Mouse (Mus musculus): ENCODE measurements around the gene Gm42742.

Gene Gm42742

DNA sequence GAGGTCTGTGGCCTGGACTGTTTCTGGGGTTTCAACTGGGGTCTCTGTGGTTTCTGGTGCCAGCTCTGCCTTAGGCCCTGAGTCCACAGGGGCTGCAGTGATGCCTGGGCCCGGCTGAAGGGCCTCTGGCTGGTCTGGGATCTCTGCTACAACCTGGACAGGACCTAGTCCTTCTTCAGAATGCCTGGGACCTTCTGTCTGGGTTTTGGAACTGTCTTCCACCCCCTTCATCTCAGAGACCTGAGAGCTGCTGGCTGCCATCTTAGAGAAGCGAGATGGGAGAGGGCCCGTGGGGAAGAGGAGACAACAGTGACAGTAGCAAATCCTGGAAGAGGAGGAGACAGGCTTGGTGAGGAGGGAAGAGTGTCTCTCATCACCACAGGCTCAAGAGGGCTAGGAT, 866 bp downstream of the Gm42742 start:
- DNase-seq (ENCODE audit: low read depth, low spot score), result no peak

DNA sequence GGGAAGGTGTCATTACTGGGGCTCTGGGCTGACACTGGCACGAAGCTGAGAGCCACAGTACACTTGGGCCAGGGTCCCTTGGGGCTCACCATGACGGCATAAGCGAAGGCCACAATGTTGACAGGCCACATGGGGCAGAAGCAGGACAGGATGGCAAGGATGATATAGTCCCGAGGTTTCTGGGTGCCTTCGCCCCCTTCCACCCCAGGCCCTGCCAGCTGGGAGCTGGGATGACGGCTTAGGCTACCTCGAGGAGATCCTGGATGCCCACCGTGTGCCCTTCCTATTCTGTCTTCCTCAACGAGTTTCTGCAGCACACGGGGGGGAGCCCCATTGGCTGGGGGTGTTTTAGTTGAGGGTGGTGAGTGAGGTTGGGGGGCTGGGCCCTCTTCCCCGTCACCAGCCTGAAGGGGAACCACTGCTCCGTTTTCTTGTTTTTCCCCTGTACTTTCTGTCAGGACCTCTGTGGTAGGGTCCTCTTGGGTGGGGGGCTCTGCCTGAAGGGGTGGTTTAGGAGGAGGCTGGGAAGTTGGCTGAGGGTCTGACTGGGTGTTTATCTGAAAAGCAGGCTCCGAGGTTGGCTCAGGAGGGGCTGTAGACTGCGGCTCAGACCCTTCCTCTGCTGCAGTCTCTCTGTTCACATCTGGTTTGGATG, 1.5 kb downstream of the Gm42742 start:
- no peak for DNase-seq (ENCODE audit: low read depth, low spot score)

DNA sequence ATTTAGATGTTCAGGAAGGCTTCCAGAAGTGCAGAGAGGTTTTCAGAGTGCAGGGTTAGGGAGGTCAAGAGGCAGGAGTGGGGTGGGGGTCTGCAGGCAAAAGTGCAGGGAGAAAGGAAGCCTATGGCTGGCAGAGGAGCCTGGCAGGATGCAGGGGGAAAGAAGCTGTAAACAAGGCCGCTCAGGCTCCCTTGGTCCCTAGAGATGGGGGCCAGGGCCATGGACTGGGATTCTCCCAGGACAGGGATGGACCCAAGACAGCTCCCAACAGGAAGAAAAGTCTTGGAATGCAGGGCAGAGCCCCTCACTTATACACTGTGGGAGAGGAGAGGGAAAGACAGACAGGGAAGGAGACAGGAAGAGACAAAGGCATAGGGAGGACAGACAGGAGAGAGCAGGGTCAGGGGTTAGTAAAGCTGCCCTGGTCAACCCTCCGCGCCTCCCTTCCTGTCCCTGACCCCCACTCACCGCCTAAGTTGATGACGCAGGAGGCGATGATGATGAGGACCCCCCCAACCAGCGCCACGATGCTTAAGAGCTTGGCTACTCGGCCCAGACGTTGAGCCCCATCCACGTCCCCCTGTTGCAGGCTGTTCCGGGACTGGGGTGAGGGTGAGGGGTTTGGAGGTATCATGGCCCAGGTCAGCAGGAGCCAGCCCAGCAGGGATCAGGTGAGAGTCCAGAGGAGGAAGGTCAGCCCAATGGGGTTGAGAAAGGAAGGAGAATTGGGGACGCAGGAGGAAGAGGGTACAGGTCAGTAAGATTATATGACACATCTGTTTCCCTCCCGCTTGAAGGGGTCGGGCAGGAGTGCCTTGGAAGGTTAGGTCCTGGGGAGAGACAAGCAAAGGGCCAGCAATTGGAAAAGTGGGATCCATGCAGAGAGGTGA, 2.2 kb downstream of the Gm42742 start:
- no peak for DNase-seq (ENCODE audit: low read depth, low spot score)

DNA sequence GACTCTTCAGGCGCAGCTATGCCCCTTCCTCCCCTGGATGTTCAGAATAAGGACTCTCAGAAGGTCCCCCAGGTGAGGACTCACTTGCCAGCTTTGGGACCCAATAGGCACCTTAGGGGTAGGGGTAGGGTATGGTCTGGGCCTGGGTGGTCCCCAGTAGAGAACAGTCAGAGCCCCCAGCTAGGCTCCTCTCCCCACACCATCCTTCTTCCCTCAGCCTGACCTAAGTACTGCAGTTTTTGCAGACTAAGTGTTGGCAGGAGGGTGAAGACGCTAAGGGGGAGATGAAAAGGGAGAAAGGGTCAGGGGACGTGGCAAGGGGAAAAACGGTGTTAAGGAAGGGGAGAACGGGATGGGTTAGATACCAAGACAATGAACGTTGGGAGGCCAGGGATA, 2.9 kb downstream of the Gm42742 start:
- no peak for DNase-seq (ENCODE audit: low read depth, low spot score)

DNA sequence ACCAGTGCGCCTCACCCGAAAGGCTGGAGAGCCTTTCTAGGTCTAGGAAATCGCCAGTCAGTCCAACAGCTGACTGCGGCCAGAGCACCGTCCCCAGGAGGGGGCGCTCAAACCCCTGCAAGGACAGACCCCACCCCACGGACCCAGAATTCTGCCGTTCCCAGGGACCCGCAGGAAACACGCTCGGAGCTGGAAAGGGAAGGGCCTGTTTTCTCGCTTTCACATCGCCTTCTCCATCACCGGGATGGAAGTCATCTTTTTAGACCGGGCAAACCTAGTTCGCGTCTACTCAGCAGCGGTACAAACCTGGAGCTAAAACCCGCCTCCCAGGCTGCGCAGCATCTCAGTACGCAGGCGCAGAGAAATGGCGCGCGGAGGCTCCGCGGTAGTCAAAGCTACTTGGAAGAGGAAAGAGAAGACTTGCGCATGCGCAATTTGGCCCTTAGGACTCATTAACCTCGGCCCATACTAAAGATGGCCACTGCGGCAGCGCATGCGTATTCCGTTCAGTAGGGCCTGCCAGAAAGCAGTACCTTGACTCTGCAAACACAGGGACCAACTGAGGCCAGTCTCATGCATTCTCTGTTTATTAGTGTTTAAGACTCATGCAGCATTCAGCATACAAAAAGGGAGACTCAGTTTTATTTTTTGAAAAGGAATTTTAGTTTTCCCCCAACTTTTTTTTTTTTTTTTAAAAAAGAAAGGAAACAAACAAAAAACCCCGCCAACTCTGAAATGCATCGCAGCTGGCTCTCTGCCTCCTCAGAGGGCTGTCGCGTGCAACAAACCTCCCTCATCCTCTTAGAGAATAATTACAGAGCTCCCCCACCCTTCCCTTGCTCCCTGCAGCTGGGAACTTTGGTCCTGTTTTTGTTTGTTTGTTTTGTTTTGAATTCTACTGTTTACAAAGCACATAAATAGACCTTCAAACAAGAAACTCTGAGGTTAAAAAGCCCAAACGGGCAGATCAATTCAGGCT, 3.6 kb downstream of the Gm42742 start, which contains the start of gene Pagr1a:
Gene Pagr1a (minus strand): TSS at position 382 of the 979 bp plus-strand sequence.
- DNase-seq (ENCODE audit: low read depth, low spot score), result peak; percentile 100

DNA sequence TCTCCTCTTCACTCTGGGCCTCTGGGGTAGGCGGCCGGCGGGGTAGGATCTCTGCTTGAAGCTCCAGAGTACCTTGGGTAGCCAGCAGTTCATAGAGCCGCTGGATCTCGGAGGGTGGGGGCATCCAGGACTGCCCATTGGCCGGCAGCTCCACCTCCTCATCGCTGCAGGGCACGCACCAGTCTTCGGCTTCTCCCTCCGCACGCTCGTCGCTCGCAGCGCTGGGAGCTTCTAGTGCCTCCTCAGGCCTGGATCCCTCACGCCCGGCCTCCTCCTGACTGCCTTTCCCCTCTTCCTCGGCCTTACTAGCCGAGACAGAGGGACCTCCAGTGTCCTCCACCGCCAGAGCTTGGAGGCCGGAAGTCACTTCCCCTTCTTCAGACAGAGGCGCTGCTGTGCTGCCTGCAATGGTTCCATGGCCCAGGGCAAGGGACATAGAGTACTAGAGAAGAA, 4.4 kb downstream of the Gm42742 start:
- DNase-seq (ENCODE audit: low read depth, low spot score), result no peak

DNA sequence TGATC, 4.6 kb downstream of the Gm42742 start, which contains the start of gene Pagr1b:
Gene Pagr1b (minus strand): TSS at position 4 of the 5 bp plus-strand sequence.
- DNase-seq (ENCODE audit: low read depth, low spot score), result no peak

DNA sequence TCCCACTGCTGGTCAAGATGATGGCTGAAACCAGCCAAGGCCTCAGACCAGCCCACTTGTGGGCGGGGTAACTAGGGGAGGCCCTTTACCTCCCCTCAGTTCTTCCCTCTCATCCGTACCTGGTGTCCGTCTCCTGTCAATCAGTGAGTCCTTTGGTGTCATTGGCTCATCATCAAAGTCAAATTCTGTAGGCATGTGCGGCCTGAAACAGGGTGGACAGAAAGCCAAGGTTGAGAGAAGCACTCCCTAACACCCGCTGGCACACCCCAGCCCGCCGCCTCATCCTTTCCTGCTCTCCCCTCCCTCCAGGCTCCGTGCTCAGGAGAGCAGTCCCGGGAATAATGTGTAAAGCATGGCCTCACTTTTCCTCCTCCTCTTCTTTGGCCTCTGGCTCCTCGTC, 4.8 kb downstream of the Gm42742 start:
- DNase-seq (ENCODE audit: low read depth, low spot score), result peak; percentile 19

DNA sequence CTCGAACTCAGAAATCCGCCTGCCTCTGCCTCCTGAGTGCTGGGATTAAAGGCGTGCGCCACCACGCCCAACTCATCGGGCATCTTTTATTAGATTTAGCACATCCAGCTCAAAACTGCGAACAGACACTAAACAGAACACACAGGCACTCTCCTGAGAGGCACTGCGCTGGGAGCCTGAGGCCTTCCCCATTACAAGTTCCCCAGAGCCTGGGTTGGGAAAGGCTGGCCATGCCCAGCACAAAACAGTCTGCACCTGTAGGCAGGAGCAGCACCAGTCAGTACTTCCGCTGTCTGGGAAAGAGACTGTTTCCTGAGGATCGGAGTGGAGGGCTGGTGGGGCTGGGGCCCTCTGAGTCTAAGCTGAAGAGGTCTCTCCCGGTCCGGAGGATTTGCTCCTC, 5.9 kb downstream of the Gm42742 start:
- DNase-seq (ENCODE audit: low read depth, low spot score), result no peak

DNA sequence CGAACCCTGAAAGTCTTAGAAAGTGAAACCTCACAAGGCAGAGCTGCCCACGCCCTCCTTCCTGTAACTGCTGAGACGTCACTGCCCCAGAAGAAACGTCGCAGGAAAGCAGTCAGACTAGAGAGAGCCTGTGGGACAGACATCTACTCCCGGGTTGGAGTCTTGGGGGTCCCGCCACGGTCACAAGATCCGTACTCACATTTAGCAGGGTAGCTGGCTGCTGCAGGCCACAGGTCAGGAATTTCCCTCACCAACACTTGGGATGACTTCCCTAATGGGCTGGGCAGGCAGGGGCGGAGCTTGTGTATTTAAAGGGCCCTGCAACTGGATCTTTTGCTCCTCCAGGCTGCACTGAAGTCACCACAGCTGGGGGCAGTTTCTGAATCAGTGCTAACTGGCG, 6.6 kb downstream of the Gm42742 start, which contains the start of gene Mvp:
Gene Mvp (minus strand): TSS at position 302 of the 400 bp plus-strand sequence.
- peak; percentile 30 for DNase-seq (ENCODE audit: low read depth, low spot score)

DNA sequence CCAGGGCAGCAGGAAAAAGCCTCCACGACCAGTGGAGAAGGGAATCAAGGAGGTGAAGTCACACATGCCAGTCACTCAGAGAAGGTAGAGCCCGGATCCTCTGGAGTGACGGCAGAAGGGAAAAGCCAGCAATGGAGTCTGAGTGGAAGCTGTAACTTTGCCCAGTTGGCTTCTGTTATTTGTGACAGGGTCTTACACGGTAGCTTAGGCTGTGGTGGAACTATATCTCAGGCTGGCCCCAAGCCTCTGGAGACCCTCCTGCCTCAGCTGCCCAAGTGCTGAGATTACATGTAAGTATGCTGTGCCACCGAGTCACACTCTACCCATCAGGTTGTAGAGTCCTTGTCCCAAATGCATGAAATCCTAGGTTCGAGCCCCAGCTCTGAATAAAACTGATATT, 7.5 kb downstream of the Gm42742 start:
- no peak for DNase-seq (ENCODE audit: low read depth, low spot score)

DNA sequence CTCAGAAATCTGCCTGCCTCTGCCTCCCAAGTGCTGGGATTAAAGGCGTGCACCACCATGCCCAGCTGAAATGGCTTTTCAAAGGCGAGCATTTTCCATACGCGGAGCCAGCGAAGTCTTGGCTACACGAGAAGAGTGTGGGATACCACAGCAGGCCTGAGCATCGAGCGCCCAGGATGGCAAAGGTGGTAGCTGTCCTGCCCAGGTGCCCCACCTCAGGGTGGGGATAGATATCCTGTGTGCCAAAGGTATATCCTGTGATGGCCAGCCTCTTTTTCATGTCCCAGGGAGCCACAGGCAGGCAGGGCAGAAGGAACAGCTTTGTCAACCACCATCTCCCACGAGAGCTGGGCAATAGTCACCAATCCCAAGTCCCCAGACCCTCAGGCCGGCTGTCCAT, 8.1 kb downstream of the Gm42742 start:
- DNase-seq (ENCODE audit: low read depth, low spot score), result no peak

DNA sequence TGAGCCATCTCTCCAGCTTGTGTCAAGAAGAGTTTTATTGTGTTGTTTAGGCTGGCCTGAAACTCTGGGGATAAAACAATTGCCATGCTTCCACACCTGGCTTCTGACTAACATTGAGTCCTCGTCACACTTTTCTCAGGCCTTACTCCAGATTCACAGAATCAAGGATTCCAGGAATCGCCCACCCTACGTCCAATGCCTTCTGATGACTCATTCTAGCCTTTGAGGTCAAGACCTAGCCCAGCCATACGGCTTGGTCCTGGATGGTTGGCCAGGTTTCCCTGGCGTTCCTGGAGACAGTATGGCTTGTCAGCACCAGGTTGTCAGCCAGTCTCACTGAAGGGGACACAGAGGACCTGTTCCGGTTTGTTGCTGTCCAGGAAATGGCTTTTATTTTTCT, 8.5 kb downstream of the Gm42742 start:
- no peak for DNase-seq (ENCODE audit: low read depth, low spot score)

DNA sequence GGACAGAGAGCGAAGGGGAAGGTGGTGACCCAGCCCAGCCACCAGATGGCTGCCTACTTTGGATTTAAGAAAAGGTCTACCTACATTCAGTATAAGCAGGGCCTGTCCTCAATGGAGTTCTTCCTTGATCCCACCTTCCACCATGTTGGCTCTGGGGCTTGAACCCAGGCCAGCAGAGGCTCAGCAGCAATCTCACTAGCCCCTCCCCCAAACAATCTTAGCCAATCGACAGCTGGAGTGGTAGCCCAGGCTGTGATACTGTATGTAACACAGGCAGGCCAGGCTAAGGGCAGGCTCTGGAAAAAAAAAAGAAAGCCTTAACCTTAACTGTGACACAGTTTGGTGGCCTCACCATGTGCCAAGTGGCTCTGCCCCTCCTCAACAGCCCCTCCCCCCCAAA, 9.2 kb downstream of the Gm42742 start:
- no peak for DNase-seq (ENCODE audit: low read depth, low spot score)

DNA sequence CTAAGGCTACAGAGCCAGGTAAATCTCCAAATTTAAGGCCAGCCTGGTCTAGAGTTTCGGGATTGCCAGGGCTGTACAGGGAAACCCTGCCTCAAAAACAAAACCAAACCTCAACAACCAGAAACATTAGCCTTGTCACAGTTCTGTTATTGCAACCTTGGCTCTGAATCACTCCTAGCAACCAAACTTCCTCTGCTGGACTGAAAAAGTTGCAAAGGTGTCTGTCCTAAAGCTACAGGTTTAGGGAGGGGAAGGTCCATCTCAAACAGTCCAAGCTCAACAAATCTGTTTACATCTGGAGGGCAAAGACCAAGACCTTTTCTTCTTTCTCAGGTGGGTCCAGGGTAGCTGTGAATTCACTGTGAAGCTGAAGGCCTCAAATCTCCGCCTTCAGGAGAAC, 9.8 kb downstream of the Gm42742 start:
- DNase-seq (ENCODE audit: low read depth, low spot score), result no peak

DNA sequence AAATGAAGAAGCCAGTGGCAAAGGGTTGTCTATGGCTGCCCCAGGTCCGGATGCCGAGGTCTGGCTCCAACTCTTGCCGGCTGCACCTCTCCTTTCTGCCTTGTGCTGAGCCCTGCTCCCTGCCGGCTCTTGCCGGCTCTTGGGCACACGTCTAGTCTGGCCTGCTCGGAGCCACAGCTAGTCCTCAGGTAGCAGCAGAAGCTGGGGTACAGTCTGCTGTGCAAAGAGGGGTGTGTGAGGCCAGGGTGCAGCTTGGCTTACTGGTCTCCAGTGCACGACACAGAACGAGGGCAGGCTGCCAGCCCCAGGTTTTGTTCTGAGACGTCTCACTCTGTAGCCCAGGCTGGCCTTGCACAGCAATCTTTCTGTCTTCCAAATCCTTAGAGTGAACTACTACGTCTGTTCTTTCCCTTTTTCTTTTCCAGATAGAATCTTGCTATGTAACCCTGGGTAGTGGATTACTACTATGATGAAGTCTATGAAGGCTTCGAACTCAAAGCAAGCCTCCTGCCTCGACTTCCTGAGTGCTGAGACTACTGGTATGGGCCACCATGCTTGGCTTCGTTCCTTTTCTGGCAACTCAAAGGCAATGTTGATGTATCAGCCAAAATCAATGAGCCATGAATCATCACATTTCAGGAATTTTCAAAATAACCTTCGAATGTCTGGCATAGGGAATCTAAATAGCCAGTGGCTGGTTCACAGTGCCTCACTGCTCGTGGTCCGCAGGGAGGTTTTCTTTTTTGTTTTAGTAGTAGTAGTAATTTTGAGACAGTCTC, 11.4 kb downstream of the Gm42742 start:
- no peak for DNase-seq (ENCODE audit: low read depth, low spot score)

DNA sequence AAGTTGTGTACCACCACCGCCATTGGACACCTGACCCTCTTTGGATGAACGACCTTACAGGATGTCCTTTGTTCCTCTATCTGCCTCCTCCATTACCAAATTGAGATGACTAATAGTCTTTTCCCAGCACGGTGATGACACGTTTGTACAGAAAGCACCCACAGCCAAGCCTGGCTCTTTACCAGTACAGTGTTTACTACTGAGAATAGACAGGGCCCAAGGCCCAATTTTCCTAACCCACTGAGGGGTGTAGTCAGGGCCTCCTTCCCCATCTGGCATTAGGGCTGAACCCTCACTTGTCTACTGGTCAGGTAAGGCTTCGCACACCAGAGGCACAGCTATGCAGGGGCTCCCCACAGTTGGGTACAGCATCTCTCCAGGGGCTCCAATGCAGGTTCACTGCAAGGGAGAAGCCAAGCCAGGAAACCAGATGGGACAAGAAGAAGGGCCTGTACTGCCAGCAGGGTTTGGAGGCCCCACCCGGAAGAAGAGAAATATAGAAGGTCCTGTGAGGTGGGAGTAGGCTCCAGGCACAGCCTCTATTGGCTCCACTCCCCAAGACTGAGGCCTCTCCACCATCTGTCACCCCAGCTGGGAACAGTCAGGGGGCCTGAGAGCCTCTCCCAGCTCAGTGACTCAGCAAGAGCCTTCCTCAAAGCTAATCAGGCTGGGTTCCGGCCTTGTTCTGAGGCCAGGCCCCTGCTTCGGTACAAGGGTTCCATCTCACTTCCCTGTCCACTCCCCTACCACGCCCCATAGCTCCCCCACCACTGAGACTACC, 12.5 kb downstream of the Gm42742 start:
- DNase-seq (ENCODE audit: low read depth, low spot score), result no peak

DNA sequence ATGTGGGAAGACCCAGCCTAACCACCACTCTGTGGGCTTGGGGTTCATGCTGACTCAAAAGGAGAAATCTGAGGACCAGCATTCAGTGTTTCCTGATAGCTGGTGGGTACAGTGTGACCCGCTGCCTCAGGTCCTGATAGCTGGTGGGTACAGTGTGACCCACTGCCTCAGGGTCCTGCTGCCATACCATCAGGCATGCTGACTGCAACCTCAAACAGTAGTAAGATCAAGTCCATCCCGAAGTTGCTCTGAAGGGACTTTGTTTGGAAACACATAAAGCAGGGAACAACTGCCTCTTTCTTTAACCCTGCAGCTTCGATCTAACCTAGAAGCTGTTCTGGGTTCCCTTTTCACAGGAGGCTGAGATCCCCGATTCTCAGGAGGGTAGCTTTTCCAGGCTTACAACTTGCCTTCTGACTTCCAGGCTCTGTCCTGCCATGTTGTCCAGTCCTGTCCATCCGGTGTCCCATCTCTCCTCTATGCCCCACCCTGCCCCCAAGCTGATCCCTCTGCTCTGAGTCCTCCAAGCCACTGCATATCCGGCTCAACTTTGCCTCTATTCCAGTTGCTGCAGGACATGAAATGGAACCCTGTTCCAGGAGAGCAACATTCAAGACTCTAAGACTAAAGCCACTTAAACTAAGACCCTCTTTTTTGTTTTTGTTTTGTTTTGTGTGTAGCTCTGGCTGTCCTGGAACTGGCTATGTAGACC, 13.4 kb downstream of the Gm42742 start:
- no peak for DNase-seq (ENCODE audit: low read depth, low spot score)

DNA sequence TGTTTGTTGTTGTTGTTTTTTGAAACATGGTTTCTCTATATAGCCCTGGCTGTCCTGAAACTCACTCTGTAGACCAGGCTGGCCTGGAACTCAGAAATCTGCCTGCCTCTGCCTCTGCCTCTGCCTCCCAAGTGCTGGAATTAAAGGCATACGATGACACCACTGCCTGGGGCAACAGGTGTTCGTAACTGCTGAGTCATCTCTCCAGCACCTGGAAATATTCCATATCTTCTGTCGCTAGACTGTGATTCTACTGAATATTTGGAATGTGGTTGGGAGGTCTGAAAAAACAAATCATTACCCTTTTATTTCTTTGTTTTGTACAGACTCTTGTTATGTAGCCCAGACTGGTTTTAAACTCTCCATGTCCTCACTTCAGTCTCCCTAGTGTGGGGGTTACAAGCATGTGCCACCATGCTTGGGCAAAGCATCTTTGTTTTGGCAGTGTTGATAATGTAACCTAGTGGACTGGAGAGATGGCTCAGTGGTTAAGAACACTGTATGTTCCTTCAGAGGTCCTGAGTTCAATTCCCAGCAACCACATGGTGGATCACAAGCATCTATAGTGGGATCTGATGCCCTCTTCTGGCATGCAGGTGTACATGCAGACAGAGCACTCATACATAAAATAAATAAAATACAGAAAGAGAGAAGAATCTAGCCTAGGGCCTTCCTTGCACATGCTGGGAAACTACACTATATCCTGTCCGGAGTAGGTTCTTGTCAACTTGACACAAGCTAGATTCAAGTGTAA, 16.6 kb downstream of the Gm42742 start:
- DNase-seq (ENCODE audit: low read depth, low spot score), result no peak

Data from forelimb bud, embryonic 11.5 days (tissue).